ENCODE assay signal across 8 mouse cellular contexts in the genomic region with DNA sequence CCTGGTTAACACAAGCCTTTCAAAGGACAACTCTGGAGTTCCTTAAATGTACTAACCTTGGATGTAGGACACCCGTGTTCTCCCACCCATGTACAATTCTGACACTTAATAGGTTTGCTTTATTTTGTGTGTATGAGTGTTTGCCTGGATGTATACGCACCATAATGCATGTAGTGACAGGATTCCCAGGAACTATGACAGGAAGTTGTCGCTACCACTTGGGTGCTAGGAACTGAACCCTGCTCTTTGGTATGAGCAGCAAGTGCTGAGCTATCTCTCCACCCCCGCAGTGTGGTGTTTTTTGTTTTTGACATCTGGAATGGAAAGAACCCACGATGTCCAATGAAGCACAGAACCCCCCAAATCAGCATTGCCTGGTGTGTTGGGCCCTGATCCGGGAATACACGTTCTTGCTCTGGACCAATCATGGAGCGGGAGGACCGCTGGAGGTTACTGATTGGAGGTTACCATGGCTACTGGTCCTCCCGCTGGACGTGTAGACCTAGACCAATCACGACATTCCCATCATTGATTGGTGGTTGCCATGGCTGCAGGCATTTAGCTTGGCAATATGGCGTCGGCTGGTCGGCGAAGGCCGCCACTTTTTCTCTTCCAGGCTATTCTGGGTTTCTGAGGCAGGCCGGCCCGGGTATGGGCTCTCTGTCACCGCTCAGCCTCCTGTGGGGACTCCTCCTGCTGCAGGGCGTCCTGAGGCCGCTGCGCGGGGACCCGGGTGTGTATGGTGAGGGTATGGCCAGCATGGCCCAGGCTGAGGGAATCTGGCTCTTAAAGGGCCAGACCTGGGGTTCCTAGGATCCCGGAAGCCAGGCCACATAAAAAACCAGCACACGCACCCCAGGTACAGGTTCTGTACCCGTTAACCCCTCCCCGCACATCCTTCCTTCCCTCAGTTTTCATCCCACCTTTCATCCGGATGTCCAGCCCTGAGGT. TPM values are rescaled to one million over a fixed set of nuclear protein-coding genes. Genes with fewer than 3 reads are reported as not detected.
DNase-seq lines count a peak whose midpoint lies in the region; ATAC-seq and TF ChIP-seq lines count a peak whose summit lies in the region.

No protein-coding gene starts in this region.

- H3K4me1 ChIP-seq in cerebellum, adult 2 months (ENCODE audit: control insufficient read depth, insufficient read depth, low read length) = no peaks in the 10 kb centered on the region
- peaks cover 21% of the 10 kb centered on the region for H3K4me1 ChIP-seq in forebrain, embryonic 15.5 days
- H3K4me1 ChIP-seq in liver, embryonic 13.5 days (replicated peaks) = peaks cover 15% of the 10 kb centered on the region
- H3K4me1 ChIP-seq in stomach, embryonic 14.5 days (ENCODE audit: control insufficient read depth, insufficient read depth, low read length) = peaks cover 6% of the 10 kb centered on the region; the same call in 1 of the 2 replicates

- TF ChIP-seq POLR2A in cerebellum, adult 2 months (IDR thresholded peaks at IDR 0.05; ENCODE audit: borderline replicate concordance, insufficient read depth, low read length) = peak; percentile 38; the same call in 1 of the 2 replicates

- no peak overlapping the region for H3K27ac ChIP-seq in cerebellum, adult 2 months (ENCODE audit: insufficient read depth, low read length)
- no peak overlapping the region for H3K27ac ChIP-seq in forebrain, embryonic 15.5 days (replicated peaks)
- no peak overlapping the region for H3K27ac ChIP-seq in liver, embryonic 13.5 days
- no peak overlapping the region for H3K27ac ChIP-seq in stomach, embryonic 14.5 days (ENCODE audit: low read length)

- H3K9me3 ChIP-seq in forebrain, embryonic 15.5 days = no peaks in the 10 kb centered on the region
- no peaks in the 10 kb centered on the region for H3K9me3 ChIP-seq in liver, embryonic 13.5 days (replicated peaks)
- H3K9me3 ChIP-seq in stomach, embryonic 14.5 days (ENCODE audit: control insufficient read depth, low read depth, low read length) = no peaks in the 10 kb centered on the region

- peak overlapping the region; percentile 75 for H3K4me3 ChIP-seq in cerebellum, adult 2 months (replicated peaks; ENCODE audit: insufficient read depth, low read depth, low read length)
- H3K4me3 ChIP-seq in forebrain, embryonic 15.5 days = peak overlapping the region; percentile 73
- H3K4me3 ChIP-seq in liver, embryonic 13.5 days (replicated peaks) = peak overlapping the region; percentile 68
- H3K4me3 ChIP-seq in stomach, embryonic 14.5 days (ENCODE audit: low read depth, low read length) = peak overlapping the region; percentile 89

- peak; percentile 98 for DNase-seq in ES-CJ7 (ENCODE audit: low read depth, low spot score)
- peak; percentile 91 to 97 for DNase-seq in cerebellum, adult 2 months
- DNase-seq in heart, postnatal 10 days = peak; percentile 96 to 97
- peak; percentile 95 to 99 for DNase-seq in kidney, postnatal 36 days
- peak; percentile 80 for DNase-seq in liver, embryonic 13.5 days
- peak; percentile 92 for DNase-seq in neural tube, embryonic 10.5 days (ENCODE audit: extremely low spot score, low spot score)

- WGBS in cerebellum, adult 2 months = 3% methylated on average over 30 of the region's 30 CpGs
- 6% methylated on average over 30 of the region's 30 CpGs for WGBS in forebrain, embryonic 15.5 days
- 10% methylated on average over 30 of the region's 30 CpGs for WGBS in liver, embryonic 13.5 days (ENCODE audit: insufficient replicate concordance)
- WGBS in stomach, embryonic 14.5 days = 6% methylated on average over 30 of the region's 30 CpGs

- H3K36me3 ChIP-seq in forebrain, embryonic 15.5 days = peaks cover 32% of the 10 kb centered on the region
- peaks cover 32% of the 10 kb centered on the region for H3K36me3 ChIP-seq in liver, embryonic 13.5 days
- H3K36me3 ChIP-seq in stomach, embryonic 14.5 days (ENCODE audit: control insufficient read depth, insufficient read depth, low read length) = peaks cover 34% of the 10 kb centered on the region

- intact Hi-C loops in heart, postnatal 10 days (cut with DNase I) = loop anchor here (2.0 kb wide), 1 partner anchor 30 kb away; the partner anchor contains the start of gene Atp6v0a2

- H3K4me2 ChIP-seq in forebrain, embryonic 15.5 days (replicated peaks) = peak overlapping the region; percentile 90
- peak overlapping the region; percentile 72 for H3K4me2 ChIP-seq in liver, embryonic 13.5 days
- H3K4me2 ChIP-seq in stomach, embryonic 14.5 days (replicated peaks; ENCODE audit: low read depth, low read length) = peak overlapping the region; percentile 94

- H3K27me3 ChIP-seq in cerebellum, adult 2 months (ENCODE audit: control insufficient read depth, insufficient read depth, low read length) = no peaks in the 10 kb centered on the region
- H3K27me3 ChIP-seq in forebrain, embryonic 15.5 days = no peaks in the 10 kb centered on the region
- no peaks in the 10 kb centered on the region for H3K27me3 ChIP-seq in liver, embryonic 13.5 days
- no peaks in the 10 kb centered on the region for H3K27me3 ChIP-seq in stomach, embryonic 14.5 days (ENCODE audit: control insufficient read depth, insufficient read depth, low read length)

- no peak for TF ChIP-seq CTCF in cerebellum, adult 2 months (IDR thresholded peaks at IDR 0.05; ENCODE audit: borderline replicate concordance, insufficient read depth, low read depth, low read length)

- peak; percentile 100 for ATAC-seq in forebrain, embryonic 15.5 days (replicated peaks)
- ATAC-seq in liver, embryonic 13.5 days (ENCODE audit: low read depth) = peak; percentile 92
- ATAC-seq in stomach, embryonic 14.5 days (ENCODE audit: insufficient number of reproducible peaks, insufficient read depth, low FRiP score, low read depth) = peak; percentile 100

- H3K9ac ChIP-seq in forebrain, embryonic 15.5 days (replicated peaks) = peak overlapping the region; percentile 59
- peak overlapping the region; percentile 53 for H3K9ac ChIP-seq in liver, embryonic 13.5 days
- peak overlapping the region; percentile 50 for H3K9ac ChIP-seq in stomach, embryonic 14.5 days (replicated peaks; ENCODE audit: low read depth, low read length)

RNA-seq across cellular contexts. Expression of gene Gtf2h3, which starts 19.6 kb away (rescaled TPM):
- polyA plus RNA-seq in cerebellum, adult 2 months (2012; rRNA removed) = 46.0 and 46.1 TPM in 2 replicates
- polyA plus RNA-seq in forebrain, embryonic 15.5 days (2015; fragmentation: Nextera tagmentation; extraction: Ambion mirVana) = 52.6 and 57.3 TPM in 2 replicates
- 10 to 100 TPM; 19.0 to 23.5 TPM for total RNA-seq in heart, postnatal 10 days (2021)
- polyA plus RNA-seq in liver, embryonic 13.5 days (2015; fragmentation: Nextera tagmentation; extraction: Ambion mirVana) = 30.8 and 37.6 TPM in 2 replicates
- 72.4 and 73.6 TPM in 2 replicates for polyA plus RNA-seq in stomach, embryonic 14.5 days (2014; fragmentation: Nextera tagmentation; extraction: Ambion mirVana)

RNA-seq across cellular contexts. Expression of gene Eif2b1, which starts 19.6 kb away (rescaled TPM):
- 36.7 and 38.4 TPM in 2 replicates for polyA plus RNA-seq in cerebellum, adult 2 months (2012; rRNA removed)
- polyA plus RNA-seq in forebrain, embryonic 15.5 days (2015; fragmentation: Nextera tagmentation; extraction: Ambion mirVana) = 70.3 and 70.5 TPM in 2 replicates
- 10 to 100 TPM; 39.8 to 43.6 TPM for total RNA-seq in heart, postnatal 10 days (2021)
- polyA plus RNA-seq in liver, embryonic 13.5 days (2015; fragmentation: Nextera tagmentation; extraction: Ambion mirVana) = 69.8 and 80.8 TPM in 2 replicates
- 71.2 and 78.7 TPM in 2 replicates for polyA plus RNA-seq in stomach, embryonic 14.5 days (2014; fragmentation: Nextera tagmentation; extraction: Ambion mirVana)

RNA-seq across cellular contexts. Expression of gene Atp6v0a2, which starts 29.9 kb away (rescaled TPM):
- polyA plus RNA-seq in cerebellum, adult 2 months (2012; rRNA removed) = 46.0 and 46.9 TPM in 2 replicates
- polyA plus RNA-seq in forebrain, embryonic 15.5 days (2015; fragmentation: Nextera tagmentation; extraction: Ambion mirVana) = 47.6 and 48.5 TPM in 2 replicates
- 10 to 100 TPM; 34.5 to 35.9 TPM for total RNA-seq in heart, postnatal 10 days (2021)
- polyA plus RNA-seq in liver, embryonic 13.5 days (2015; fragmentation: Nextera tagmentation; extraction: Ambion mirVana) = 17.9 and 21.8 TPM in 2 replicates
- 43.0 and 44.2 TPM in 2 replicates for polyA plus RNA-seq in stomach, embryonic 14.5 days (2014; fragmentation: Nextera tagmentation; extraction: Ambion mirVana)

RNA-seq across cellular contexts. Expression of gene Ddx55, which starts 45.8 kb away (rescaled TPM):
- polyA plus RNA-seq in cerebellum, adult 2 months (2012; rRNA removed) = 37.9 and 41.6 TPM in 2 replicates
- 28.2 and 28.8 TPM in 2 replicates for polyA plus RNA-seq in forebrain, embryonic 15.5 days (2015; fragmentation: Nextera tagmentation; extraction: Ambion mirVana)
- 1 to 10 TPM; 6.2 to 7.0 TPM for total RNA-seq in heart, postnatal 10 days (2021)
- 9.4 and 11.0 TPM in 2 replicates for polyA plus RNA-seq in liver, embryonic 13.5 days (2015; fragmentation: Nextera tagmentation; extraction: Ambion mirVana)
- 15.3 and 16.4 TPM in 2 replicates for polyA plus RNA-seq in stomach, embryonic 14.5 days (2014; fragmentation: Nextera tagmentation; extraction: Ambion mirVana)

RNA-seq across cellular contexts. Expression of gene Tmed2, which starts 58.0 kb away (rescaled TPM):
- 120 and 124 TPM in 2 replicates for polyA plus RNA-seq in cerebellum, adult 2 months (2012; rRNA removed)
- polyA plus RNA-seq in forebrain, embryonic 15.5 days (2015; fragmentation: Nextera tagmentation; extraction: Ambion mirVana) = 372 and 377 TPM in 2 replicates
- 100 to 1,000 TPM; 201 to 206 TPM for total RNA-seq in heart, postnatal 10 days (2021)
- polyA plus RNA-seq in liver, embryonic 13.5 days (2015; fragmentation: Nextera tagmentation; extraction: Ambion mirVana) = 366 and 422 TPM in 2 replicates
- polyA plus RNA-seq in stomach, embryonic 14.5 days (2014; fragmentation: Nextera tagmentation; extraction: Ambion mirVana) = 519 and 589 TPM in 2 replicates
